Mouse (Mus musculus) intestine, embryonic 15.5 days (tissue): ENCODE data around the gene Itga4. TPM values are rescaled to one million over a fixed set of nuclear protein-coding genes. Genes with fewer than 3 reads are reported as not detected.

Source experiments
- ATAC-seq: fragments of 200-750 bp; cut with Nextera tagmentation; 2 replicates; pipeline ENCODE4 v1.8.0; 2017; ENCODE audit warnings: moderate TSS enrichment, moderate library complexity
- H3K27ac ChIP-seq: fragments of 300-500 bp; sonication (generic); 2 replicates; pipeline ENCODE4 v1.5.1; 2015; ENCODE audit warnings: mild to moderate bottlenecking, inconsistent platforms
- H3K27me3 ChIP-seq: fragments of 300-500 bp; sonication (generic); replicated peaks from 2 replicates; pipeline ENCODE4 v1.6.1; 2015; ENCODE audit warnings: inconsistent platforms
- H3K36me3 ChIP-seq: fragments of 300-500 bp; sonication (generic); 2 replicates; pipeline ENCODE4 v1.6.1; 2015; ENCODE audit warnings: inconsistent platforms
- H3K4me1 ChIP-seq: fragments of 300-500 bp; sonication (generic); replicated peaks from 2 replicates; pipeline ENCODE4 v1.6.1; 2015; ENCODE audit warnings: inconsistent platforms
- H3K4me2 ChIP-seq: fragments of 300-500 bp; sonication (generic); replicated peaks from 2 replicates; pipeline ENCODE4 v1.6.1; 2015; ENCODE audit warnings: mild to moderate bottlenecking, inconsistent platforms
- H3K4me3 ChIP-seq: fragments of 300-500 bp; sonication (generic); replicated peaks from 2 replicates; pipeline ENCODE4 v1.5.1; 2015; ENCODE audit warnings: inconsistent platforms
- H3K9ac ChIP-seq: fragments of 300-500 bp; sonication (generic); 2 replicates; pipeline ENCODE4 v1.6.1; 2015; ENCODE audit warnings: inconsistent platforms
- H3K9me3 ChIP-seq: fragments of 300-500 bp; sonication (generic); 2 replicates; pipeline ENCODE4 v1.6.1; 2016; ENCODE audit warnings: inconsistent platforms
- WGBS: fragments of 180-500 bp; shearing (Covaris S2); methylation state at CpG from one replicate; pipeline ENCODE4 v1.1.7; 2015; 5-methylcytosine and 5-hydroxymethylcytosine counted together
- polyA plus RNA-seq: library from polyadenylated mRNA; unstranded; fragments of >200 nt; fragmentation: Nextera tagmentation; extraction: Ambion mirVana; gene quantifications from 2 replicates; pipeline ENCODE4 v1.2.1, GENCODE M21; 2015

The Itga4 gene
- polyA plus RNA-seq, 1 experiment from 2014 or later = 3.8 TPM

DNA sequence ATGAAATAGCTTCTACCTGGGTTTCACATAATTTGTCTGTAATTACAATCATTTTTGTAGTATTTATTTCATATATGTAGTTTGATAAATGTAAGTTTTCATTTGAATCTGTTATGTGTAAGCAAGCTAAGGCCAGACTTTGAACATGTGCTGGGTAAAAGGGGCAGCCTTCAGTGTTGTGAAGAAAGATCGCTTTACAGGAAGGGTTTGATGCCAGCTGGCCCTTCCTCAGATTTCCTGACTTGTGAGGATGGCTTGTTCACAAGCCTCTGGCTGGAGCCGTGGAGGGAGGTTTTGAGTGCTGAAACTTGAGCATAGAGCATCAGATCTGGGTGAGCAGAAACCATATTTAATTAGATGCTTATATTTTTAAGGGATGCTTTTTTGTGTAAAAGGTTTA, 72.9 kb downstream of the Itga4 start:
- Histone ChIP-seq H3K9ac (no peak overlapping the region), H3K4me1 (no peaks in the 10 kb centered on the region), H3K4me3 (no peak overlapping the region), H3K36me3 (no peaks in the 10 kb centered on the region), H3K27me3 (no peaks in the 10 kb centered on the region), H3K4me2 (no peak overlapping the region), H3K9me3 (no peaks in the 10 kb centered on the region), H3K27ac (no peak overlapping the region)
- WGBS = 67% methylated on average over 2 of the region's 2 CpGs
- ATAC-seq = no peak

GRCm38 (mm10) chr2:79334661-79335060, 79.4 kb downstream of the Itga4 start:
- H3K27ac ChIP-seq = no peak overlapping the region
- H3K4me3 ChIP-seq = no peak overlapping the region
- H3K9me3 ChIP-seq = no peaks in the 10 kb centered on the region
- no peak overlapping the region for H3K9ac ChIP-seq
- no peaks in the 10 kb centered on the region for H3K27me3 ChIP-seq
- no peak overlapping the region for H3K4me2 ChIP-seq
- no peaks in the 10 kb centered on the region for H3K36me3 ChIP-seq
- no peaks in the 10 kb centered on the region for H3K4me1 ChIP-seq
- no peak for ATAC-seq

DNA sequence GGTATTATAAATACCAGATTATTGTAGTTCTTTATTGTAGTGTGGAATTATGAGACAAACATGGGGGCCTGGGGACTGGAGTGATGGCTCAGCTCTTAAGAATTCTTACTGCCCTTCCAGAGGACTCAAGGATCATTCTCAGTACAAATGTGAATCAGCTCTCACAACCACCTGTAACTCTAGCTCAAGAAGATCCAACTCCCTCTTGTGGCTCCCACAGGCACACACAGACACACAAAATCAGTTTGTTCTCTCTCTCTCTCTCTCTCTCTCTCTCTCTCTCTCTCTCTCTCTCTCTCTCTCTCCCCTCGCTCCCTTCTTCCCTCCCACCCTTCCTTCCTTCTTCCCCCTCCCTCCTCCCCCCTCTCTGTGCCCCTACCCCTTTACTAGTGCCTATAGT, 80.9 kb downstream of the Itga4 start:
- no peaks in the 10 kb centered on the region for H3K4me1 ChIP-seq
- H3K4me2 ChIP-seq = no peak overlapping the region
- H3K9me3 ChIP-seq = no peaks in the 10 kb centered on the region
- no peak overlapping the region for H3K9ac ChIP-seq
- no peak overlapping the region for H3K4me3 ChIP-seq
- no peak for ATAC-seq
- H3K27me3 ChIP-seq = no peaks in the 10 kb centered on the region
- H3K27ac ChIP-seq = no peak overlapping the region
- 53% methylated on average over 1 of the region's 1 CpGs for WGBS
- H3K36me3 ChIP-seq = no peaks in the 10 kb centered on the region

DNA sequence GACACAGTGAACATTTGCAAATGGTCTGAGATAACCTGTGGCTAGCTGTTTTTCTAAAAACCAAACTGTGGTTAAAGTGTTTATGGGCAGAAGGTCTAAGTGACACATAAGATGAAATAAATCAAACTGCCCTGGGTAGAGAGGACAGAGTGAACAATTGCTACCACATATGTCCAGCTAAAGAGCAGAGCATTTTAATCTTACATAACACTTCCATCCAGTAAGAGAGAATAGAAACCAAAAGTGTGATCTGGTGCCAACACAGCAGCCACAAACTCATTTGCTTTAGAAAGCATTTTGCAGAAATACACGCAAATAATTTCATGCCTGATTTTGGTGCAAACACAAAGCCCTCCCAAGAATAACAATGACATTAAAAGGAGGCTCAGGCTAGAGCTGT, 83.8 kb downstream of the Itga4 start:
- Histone ChIP-seq H3K9me3 (no peaks in the 10 kb centered on the region), H3K27ac (no peak overlapping the region), H3K27me3 (no peaks in the 10 kb centered on the region), H3K4me2 (no peak overlapping the region), H3K9ac (no peak overlapping the region), H3K36me3 (no peaks in the 10 kb centered on the region), H3K4me1 (no peaks in the 10 kb centered on the region), H3K4me3 (no peak overlapping the region)
- 80% methylated on average over 1 of the region's 1 CpGs for WGBS
- ATAC-seq = no peak

GRCm38 (mm10) chr2:79343115-79343514, 87.9 kb downstream of the Itga4 start:
- Histone ChIP-seq H3K4me3 (no peak overlapping the region), H3K27ac (no peak overlapping the region), H3K36me3 (no peaks in the 10 kb centered on the region), H3K9me3 (no peaks in the 10 kb centered on the region), H3K4me2 (no peak overlapping the region), H3K9ac (no peak overlapping the region), H3K27me3 (no peaks in the 10 kb centered on the region), H3K4me1 (no peaks in the 10 kb centered on the region)
- 84% methylated on average over 8 of the region's 8 CpGs for WGBS
- ATAC-seq = no peak

- Histone ChIP-seq H3K27me3 (no peaks in the 10 kb centered on the region), H3K4me2 (no peak overlapping the region), H3K4me1 (no peaks in the 10 kb centered on the region), H3K36me3 (no peaks in the 10 kb centered on the region), H3K27ac (no peak overlapping the region), H3K4me3 (no peak overlapping the region), H3K9ac (no peak overlapping the region), H3K9me3 (no peaks in the 10 kb centered on the region)
- 80% methylated on average over 6 of the region's 6 CpGs for WGBS
- no peak for ATAC-seq
These were observed 96.2 kb downstream of the Itga4 start for GRCm38 (mm10) chr2:79351179-79352099.

GRCm38 (mm10) chr2:79352100-79352802, 97.0 kb downstream of the Itga4 start:
- H3K27ac ChIP-seq = no peak overlapping the region
- no peak for ATAC-seq

GRCm38 (mm10) chr2:79354773-79355172, 99.5 kb downstream of the Itga4 start:
- 77% methylated on average over 16 of the region's 16 CpGs for WGBS
- no peak overlapping the region for H3K9ac ChIP-seq
- H3K4me2 ChIP-seq = no peak overlapping the region
- ATAC-seq = no peak
- H3K27me3 ChIP-seq = no peaks in the 10 kb centered on the region
- H3K27ac ChIP-seq = no peak overlapping the region
- H3K4me1 ChIP-seq = no peaks in the 10 kb centered on the region
- H3K9me3 ChIP-seq = no peaks in the 10 kb centered on the region
- no peaks in the 10 kb centered on the region for H3K36me3 ChIP-seq
- H3K4me3 ChIP-seq = no peak overlapping the region

More at GRCm38 (mm10) chr2:79352100-79352802, 97.0 kb downstream of the Itga4 start:
- no peaks in the 10 kb centered on the region for H3K9me3 ChIP-seq
- no peak overlapping the region for H3K4me3 ChIP-seq
- no peaks in the 10 kb centered on the region for H3K4me1 ChIP-seq
- no peaks in the 10 kb centered on the region for H3K36me3 ChIP-seq
- H3K9ac ChIP-seq = no peak overlapping the region
- H3K27me3 ChIP-seq = no peaks in the 10 kb centered on the region
- no peak overlapping the region for H3K4me2 ChIP-seq
- WGBS = 79% methylated on average over 4 of the region's 4 CpGs

DNA sequence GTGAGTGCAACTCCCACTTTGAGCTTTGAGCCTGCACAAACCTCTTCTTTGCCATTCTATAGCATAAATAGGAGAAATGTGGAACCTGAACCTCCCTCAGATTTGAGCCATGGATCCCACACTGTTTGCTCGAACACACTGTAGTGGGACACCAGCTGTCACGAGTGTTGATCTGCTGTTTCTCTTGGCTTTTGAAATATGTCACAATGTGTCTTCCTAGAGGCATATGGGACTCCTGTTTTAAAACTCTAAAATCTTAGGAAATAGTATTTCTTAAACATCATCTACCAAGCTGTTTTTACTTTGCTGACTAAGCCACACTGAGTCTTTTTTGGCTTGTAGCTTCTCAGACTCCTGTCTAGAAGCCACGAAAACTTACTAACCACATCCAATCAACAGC, 102.6 kb downstream of the Itga4 start:
- Histone ChIP-seq H3K9me3 (no peaks in the 10 kb centered on the region), H3K4me1 (no peaks in the 10 kb centered on the region), H3K4me2 (no peak overlapping the region), H3K9ac (no peak overlapping the region), H3K27me3 (no peaks in the 10 kb centered on the region), H3K36me3 (no peaks in the 10 kb centered on the region), H3K4me3 (no peak overlapping the region), H3K27ac (no peak overlapping the region)
- WGBS = 84% methylated on average over 3 of the region's 3 CpGs
- ATAC-seq = no peak

GRCm38 (mm10) chr2:79362029-79362428, 106.8 kb downstream of the Itga4 start:
- Histone ChIP-seq H3K9me3 (no peaks in the 10 kb centered on the region), H3K27me3 (no peaks in the 10 kb centered on the region), H3K4me3 (no peak overlapping the region), H3K36me3 (no peaks in the 10 kb centered on the region), H3K4me2 (no peak overlapping the region), H3K27ac (no peak overlapping the region), H3K9ac (no peak overlapping the region), H3K4me1 (no peaks in the 10 kb centered on the region)
- 68% methylated on average over 6 of the region's 6 CpGs for WGBS
- no peak for ATAC-seq

GRCm38 (mm10) chr2:79363920-79364319, 108.7 kb downstream of the Itga4 start:
- H3K9ac ChIP-seq = no peak overlapping the region
- no peak for ATAC-seq
- no peaks in the 10 kb centered on the region for H3K36me3 ChIP-seq
- H3K4me1 ChIP-seq = no peaks in the 10 kb centered on the region
- no peak overlapping the region for H3K27ac ChIP-seq
- no peak overlapping the region for H3K4me3 ChIP-seq
- H3K27me3 ChIP-seq = no peaks in the 10 kb centered on the region
- H3K9me3 ChIP-seq = no peaks in the 10 kb centered on the region
- 80% methylated on average over 6 of the region's 6 CpGs for WGBS
- H3K4me2 ChIP-seq = no peak overlapping the region

- H3K9ac ChIP-seq = no peak overlapping the region
- no peak for ATAC-seq
- H3K27me3 ChIP-seq = no peaks in the 10 kb centered on the region
- H3K4me2 ChIP-seq = no peak overlapping the region
- H3K4me1 ChIP-seq = no peaks in the 10 kb centered on the region
- no peaks in the 10 kb centered on the region for H3K9me3 ChIP-seq
- WGBS = 71% methylated on average over 18 of the region's 18 CpGs
- H3K4me3 ChIP-seq = no peak overlapping the region
- H3K36me3 ChIP-seq = no peaks in the 10 kb centered on the region
- no peak overlapping the region for H3K27ac ChIP-seq
These were observed 112.5 kb downstream of the Itga4 start for GRCm38 (mm10) chr2:79367451-79368450.
